Mouse (Mus musculus) liver, embryonic 14.5 days (tissue): ENCODE measurements around the gene Dmd. TPM values are rescaled to one million over a fixed set of nuclear protein-coding genes. Genes with fewer than 3 reads are reported as not detected.

ENCODE experiments used
- ATAC-seq: fragments of 200-750 bp; cut with Nextera tagmentation; 2 replicates; pipeline ENCODE4 v1.8.0; 2017; ENCODE audit warnings: moderate number of reproducible peaks, mild to moderate bottlenecking, moderate library complexity; ENCODE audit not compliant: insufficient read depth
- DNase-seq, 3 experiments: peaks; one replicate each; pipeline ENCODE4 v3.0.0-alpha.2; 2012 to 2013; ENCODE audit warnings: low read depth in 3 of 3, low spot score in 3 of 3
- H3K27ac ChIP-seq: fragments of 300-500 bp; sonication (generic); 2 replicates; pipeline ENCODE4 v1.5.1; 2014; ENCODE audit warnings: moderate library complexity, mild to moderate bottlenecking, control low read depth, inconsistent platforms
- H3K27me3 ChIP-seq: fragments of 300-500 bp; sonication (generic); 2 replicates; pipeline ENCODE4 v1.6.1; 2014; ENCODE audit warnings: mild to moderate bottlenecking, low read length, moderate library complexity; ENCODE audit not compliant: control insufficient read depth, insufficient read depth
- H3K36me3 ChIP-seq: fragments of 300-500 bp; sonication (generic); replicated peaks from 2 replicates; pipeline ENCODE4 v1.6.1; 2014; ENCODE audit warnings: low read depth; ENCODE audit not compliant: control insufficient read depth, insufficient read depth
- H3K4me1 ChIP-seq, 2 experiments: fragments of 200-500 bp in 1 of 2; fragments of 300-500 bp in 1 of 2; sonication (generic) in 1 of 2; replicated peaks; 2 replicates each; pipeline ENCODE4 v1.6.1; 2012 to 2014; ENCODE audit warnings: antibody characterized with exemption in 1 of 2, inconsistent platforms in 1 of 2, low read length in 1 of 2; ENCODE audit not compliant: control insufficient read depth in 2 of 2, insufficient read depth in 2 of 2
- H3K4me2 ChIP-seq: fragments of 300-500 bp; sonication (generic); 2 replicates; pipeline ENCODE4 v1.6.1; 2014; ENCODE audit warnings: low read depth, mild to moderate bottlenecking, control low read depth, moderate library complexity
- H3K4me3 ChIP-seq, 2 experiments: fragments of 200-500 bp in 1 of 2; fragments of 300-500 bp in 1 of 2; sonication (generic) in 1 of 2; 2 replicates each; pipeline ENCODE4 v1.5.1; 2012 to 2014; ENCODE audit warnings: low read depth in 2 of 2, low read length in 2 of 2, mild to moderate bottlenecking in 2 of 2, control low read depth in 1 of 2, inconsistent platforms in 1 of 2, moderate library complexity in 1 of 2; ENCODE audit not compliant: insufficient read depth in 1 of 2
- H3K9ac ChIP-seq: fragments of 300-500 bp; sonication (generic); replicated peaks from 2 replicates; pipeline ENCODE4 v1.6.1; 2014; ENCODE audit warnings: mild to moderate bottlenecking, control low read depth, moderate library complexity
- H3K9me3 ChIP-seq: fragments of 300-500 bp; sonication (generic); 2 replicates; pipeline ENCODE4 v1.6.1; 2016; ENCODE audit warnings: low read length, mixed read lengths; ENCODE audit not compliant: control insufficient read depth
- CTCF ChIP-seq: IDR thresholded peaks from 2 replicates; pipeline ENCODE4 v1.5.1; 2016; ENCODE audit warnings: antibody characterized with exemption, low read depth, control low read depth
- EP300 ChIP-seq: IDR thresholded peaks from 2 replicates; pipeline ENCODE4 v1.6.1; 2016; ENCODE audit warnings: antibody characterized with exemption, low read depth
- WGBS: fragments of 180-500 bp; shearing (Covaris S2); extraction: QIAGEN DNeasy Blood & Tissue Kit; methylation state at CpG from one replicate; pipeline ENCODE4 v1.1.7; 2014; ENCODE audit not compliant: insufficient replicate concordance; 5-methylcytosine and 5-hydroxymethylcytosine counted together
- polyA plus RNA-seq, 2 experiments: library from polyadenylated mRNA; depleted of rRNA in 1 of 2; stranded (reverse) in 1 of 2; unstranded in 1 of 2; fragments of >200 nt; fragmentation: Nextera tagmentation in 1 of 2; extraction: Ambion mirVana in 1 of 2; gene quantifications; 2 replicates each; pipeline versions ENCODE4 v1.2.1 to v1.2.3; 2012 to 2014

The Dmd gene
- polyA plus RNA-seq, 2 experiments: 3.7 to 6.1 TPM

- Histone ChIP-seq H3K9me3 (no peaks in the 10 kb centered on the region), H3K4me1 (no peaks in the 10 kb centered on the region), H3K27ac (no peak overlapping the region), H3K4me3 (no peak overlapping the region), H3K9ac (no peak overlapping the region), H3K4me2 (no peak overlapping the region), H3K27me3 (no peaks in the 10 kb centered on the region), H3K36me3 (no peaks in the 10 kb centered on the region)
- DNase-seq (no peak), ATAC-seq (no peak)
- WGBS: 26% methylated on average over 4 of the region's 4 CpGs
- TF ChIP-seq CTCF: no peak
- no peak for TF ChIP-seq EP300
Observed at GRCm38 (mm10) chrX:84747683-84748082, 1799.0 kb downstream of the Dmd start.

- DNase-seq (peak; percentile 0 to 9 (median 1)), ATAC-seq (peak; percentile 45; the same call in 1 of the 2 replicates)
- no peak overlapping the region for H3K27ac ChIP-seq
- TF ChIP-seq CTCF (no peak), EP300 (no peak)
- H3K9me3 ChIP-seq: no peaks in the 10 kb centered on the region
- no peak overlapping the region for H3K4me3 ChIP-seq
- 41% methylated on average over 3 of the region's 3 CpGs for whole genome bisulfite sequencing
- no peaks in the 10 kb centered on the region for H3K27me3 ChIP-seq
- no peaks in the 10 kb centered on the region for H3K36me3 ChIP-seq
- H3K4me2 ChIP-seq: no peak overlapping the region
- no peaks in the 10 kb centered on the region for H3K4me1 ChIP-seq
- H3K9ac ChIP-seq: no peak overlapping the region
Observed at GRCm38 (mm10) chrX:84860012-84860647, 1911.5 kb downstream of the Dmd start.

- H3K4me2 ChIP-seq: no peak overlapping the region
- ATAC-seq (no peak), DNase-seq (no peak)
- no peak overlapping the region for H3K4me3 ChIP-seq
- H3K36me3 ChIP-seq: no peaks in the 10 kb centered on the region
- WGBS: 60% methylated on average over 4 of the region's 4 CpGs
- no peak overlapping the region for H3K27ac ChIP-seq
- H3K27me3 ChIP-seq: no peaks in the 10 kb centered on the region
- H3K9ac ChIP-seq: no peak overlapping the region
- no peaks in the 10 kb centered on the region for H3K4me1 ChIP-seq
- no peak for TF ChIP-seq EP300
- TF ChIP-seq CTCF: no peak
- no peaks in the 10 kb centered on the region for H3K9me3 ChIP-seq
Observed at GRCm38 (mm10) chrX:84873090-84873489, 1924.4 kb downstream of the Dmd start.

- DNase-seq (no peak), ATAC-seq (no peak)
- no peaks in the 10 kb centered on the region for H3K9me3 ChIP-seq
- H3K36me3 ChIP-seq: no peaks in the 10 kb centered on the region
- no peaks in the 10 kb centered on the region for H3K27me3 ChIP-seq
- no peaks in the 10 kb centered on the region for H3K4me1 ChIP-seq
- no peak overlapping the region for H3K4me2 ChIP-seq
- 42% methylated on average over 3 of the region's 3 CpGs for WGBS
- no peak overlapping the region for H3K4me3 ChIP-seq
- TF ChIP-seq CTCF (no peak), EP300 (no peak)
- no peak overlapping the region for H3K27ac ChIP-seq
- H3K9ac ChIP-seq: no peak overlapping the region
Observed at GRCm38 (mm10) chrX:84878125-84878524, 1929.5 kb downstream of the Dmd start.

GRCm38 (mm10) chrX:84932715-84933473, 1984.2 kb downstream of the Dmd start:
- no peak overlapping the region for H3K27ac ChIP-seq
- no peaks in the 10 kb centered on the region for H3K9me3 ChIP-seq
- no peak overlapping the region for H3K9ac ChIP-seq
- no peaks in the 10 kb centered on the region for H3K36me3 ChIP-seq
- no peaks in the 10 kb centered on the region for H3K4me1 ChIP-seq
- no peak for DNase-seq
- H3K27me3 ChIP-seq: no peaks in the 10 kb centered on the region
- TF ChIP-seq EP300 (no peak), CTCF (no peak)
- H3K4me3 ChIP-seq: no peak overlapping the region
- no peak overlapping the region for H3K4me2 ChIP-seq
- WGBS: 59% methylated on average over 10 of the region's 10 CpGs
- ATAC-seq: no peak
